Mouse (Mus musculus): ENCODE results near the gene Sall4. TPM values are rescaled to one million over a fixed set of nuclear protein-coding genes. Genes with fewer than 3 reads are reported as not detected.

Gene Sall4
- polyA plus RNA-seq, 1 experiment from 2014 or later: 5.0 TPM

DNA sequence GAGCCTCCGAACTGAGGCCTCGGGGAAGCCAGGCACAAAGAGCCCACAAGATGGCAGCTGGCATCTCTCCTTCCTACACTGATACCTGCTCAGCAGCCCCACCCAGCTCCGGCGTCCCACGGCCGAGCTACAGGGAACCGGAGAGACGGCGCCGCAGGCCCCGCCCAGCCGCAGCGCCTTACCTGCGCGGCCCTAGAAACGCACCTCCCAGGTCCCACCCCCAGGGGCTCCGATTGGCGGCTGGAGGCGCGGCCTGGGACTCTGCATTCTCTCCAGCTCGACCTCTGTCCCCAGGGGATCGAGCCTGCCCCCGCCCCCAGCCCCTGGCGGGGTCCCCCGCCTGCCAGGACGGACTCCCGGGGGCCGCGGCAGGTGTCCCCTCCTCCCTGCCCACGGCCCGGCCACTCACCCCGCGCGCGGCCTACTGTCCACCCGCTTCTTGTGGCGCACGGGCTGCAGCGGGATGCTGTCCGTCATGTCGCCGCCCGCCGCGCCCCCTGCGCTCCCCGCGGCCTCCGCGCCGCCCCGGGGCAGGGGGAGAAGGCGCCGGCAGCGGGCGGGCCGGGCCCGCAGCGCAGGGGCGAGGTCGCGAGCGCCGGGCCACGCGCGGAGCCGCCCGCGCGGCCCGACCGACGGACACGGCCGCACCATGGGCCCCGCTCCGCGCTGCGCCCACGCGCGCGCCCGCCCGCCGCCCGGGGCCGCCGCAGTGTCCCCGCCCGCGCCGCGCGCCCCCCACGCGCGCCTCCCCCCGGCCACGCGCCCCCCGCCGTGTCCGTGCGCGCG, 26.3 kb downstream of the Sall4 start:
- Histone ChIP-seq H3K4me2 (ENCODE audit: low read length) (peak overlapping the region; percentile 63), H3K9me3 (ENCODE audit: control insufficient read depth, low read length) (no peaks in the 10 kb centered on the region; the same call in 1 of the 2 replicates), H3K9ac (ENCODE audit: low read length) (peak overlapping the region; percentile 75), H3K27me3 (replicated peaks; ENCODE audit: control insufficient read depth, insufficient read depth, low read length) (no peaks in the 10 kb centered on the region), H3K36me3 (ENCODE audit: control insufficient read depth, insufficient read depth, low read length) (no peaks in the 10 kb centered on the region), H3K27ac (ENCODE audit: low read depth) (peak overlapping the region; percentile 77), H3K4me1 (replicated peaks; ENCODE audit: control insufficient read depth, insufficient read depth, low read length) (no peaks in the 10 kb centered on the region), H3K4me3 (ENCODE audit: low read depth, low read length) (peak overlapping the region; percentile 74)
- under 1% methylated on average over 46 of the region's 108 CpGs for WGBS
- DNase-seq (ENCODE audit: low spot score) (peak; percentile 91), ATAC-seq (replicated peaks; ENCODE audit: low FRiP score, low TSS enrichment, low read depth) (peak; percentile 93)

DNA sequence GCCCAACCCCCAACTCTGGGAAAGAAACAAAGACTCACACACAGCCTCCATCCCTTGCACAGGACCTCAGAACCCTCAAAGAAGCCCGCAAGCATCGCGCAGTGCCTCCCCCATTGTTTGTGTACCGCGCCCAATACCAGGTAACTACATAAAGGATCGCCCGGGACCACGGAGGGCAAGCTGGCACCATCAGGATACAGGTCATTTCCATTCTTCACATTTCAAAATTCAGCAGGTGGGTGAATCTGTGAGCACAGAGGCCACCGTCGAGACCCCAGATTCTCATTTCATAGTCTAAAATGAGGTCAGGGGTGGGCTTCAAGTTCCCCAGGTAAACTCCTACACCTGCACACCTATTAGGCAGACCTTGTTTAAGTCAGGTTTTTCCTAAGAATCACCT, 27.2 kb downstream of the Sall4 start:
- no peak for ATAC-seq (replicated peaks; ENCODE audit: low FRiP score, low TSS enrichment, low read depth)
- H3K4me3 ChIP-seq (ENCODE audit: low read depth, low read length): peak overlapping the region; percentile 74
- H3K27me3 ChIP-seq (replicated peaks; ENCODE audit: control insufficient read depth, insufficient read depth, low read length): no peaks in the 10 kb centered on the region
- H3K27ac ChIP-seq (ENCODE audit: low read depth): peak overlapping the region; percentile 77; the same call in 1 of the 2 replicates
- peak overlapping the region; percentile 63 for H3K4me2 ChIP-seq (ENCODE audit: low read length)
- WGBS: 81% methylated on average over 10 of the region's 10 CpGs
- no peaks in the 10 kb centered on the region for H3K36me3 ChIP-seq (ENCODE audit: control insufficient read depth, insufficient read depth, low read length)
- H3K9ac ChIP-seq (ENCODE audit: low read length): peak overlapping the region; percentile 75; the same call in 1 of the 2 replicates
- no peaks in the 10 kb centered on the region for H3K4me1 ChIP-seq (replicated peaks; ENCODE audit: control insufficient read depth, insufficient read depth, low read length)
- DNase-seq (ENCODE audit: low spot score): no peak
- H3K9me3 ChIP-seq (ENCODE audit: control insufficient read depth, low read length): no peaks in the 10 kb centered on the region; the same call in 1 of the 2 replicates

DNA sequence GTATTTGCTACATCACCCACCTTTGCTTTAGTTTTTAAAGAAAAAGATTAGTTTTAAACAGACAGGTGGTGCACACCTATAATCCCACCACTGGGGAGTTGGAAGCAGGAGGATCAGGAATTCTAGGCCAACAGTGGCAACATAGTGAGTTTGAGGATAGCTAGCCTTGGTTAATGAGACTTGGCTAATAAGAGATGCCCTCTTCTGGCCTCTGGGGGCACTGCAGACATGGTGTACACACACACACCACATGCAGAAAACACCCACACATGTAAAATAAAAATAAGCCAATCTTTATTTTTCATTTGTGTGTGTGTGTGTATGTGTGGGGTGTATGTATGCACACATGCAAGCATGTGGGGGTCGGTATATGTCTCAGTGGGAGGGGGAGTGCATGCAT, 28.9 kb downstream of the Sall4 start:
- no peak for ATAC-seq (replicated peaks; ENCODE audit: low FRiP score, low TSS enrichment, low read depth)
- 96% methylated on average over 1 of the region's 1 CpGs for WGBS

DNA sequence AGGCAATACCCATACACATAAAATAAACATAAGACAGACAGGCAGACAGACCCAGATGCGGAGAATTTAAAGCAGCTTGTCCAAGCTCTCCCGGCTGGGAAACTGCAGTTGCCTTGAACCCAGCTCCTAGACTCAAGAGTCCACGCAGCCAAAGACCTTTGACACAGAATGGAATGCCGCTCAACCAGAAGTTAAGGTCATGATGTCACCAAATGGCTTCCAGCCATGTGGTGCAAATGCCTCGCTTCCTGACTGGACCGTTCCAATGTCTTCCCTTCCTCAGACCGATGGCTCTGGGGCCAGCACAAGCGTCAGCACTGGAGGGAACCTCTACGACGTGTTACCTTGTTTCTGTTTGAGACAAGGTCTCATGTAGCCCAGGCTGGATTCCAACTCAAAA, 29.9 kb downstream of the Sall4 start:
- H3K27me3 ChIP-seq (replicated peaks; ENCODE audit: control insufficient read depth, insufficient read depth, low read length): no peaks in the 10 kb centered on the region
- ATAC-seq (replicated peaks; ENCODE audit: low FRiP score, low TSS enrichment, low read depth) (no peak), DNase-seq (ENCODE audit: low spot score) (no peak)
- no peak overlapping the region for H3K27ac ChIP-seq (ENCODE audit: low read depth)
- no peak overlapping the region for H3K9ac ChIP-seq (ENCODE audit: low read length)
- 0 out of 2 replicates have a peak, but pooled peaks cover 5% of the 10 kb centered on the region for H3K4me1 ChIP-seq (replicated peaks; ENCODE audit: control insufficient read depth, insufficient read depth, low read length)
- 79% methylated on average over 10 of the region's 10 CpGs for WGBS
- H3K4me3 ChIP-seq (ENCODE audit: low read depth, low read length): no peak overlapping the region
- no peaks in the 10 kb centered on the region for H3K36me3 ChIP-seq (ENCODE audit: control insufficient read depth, insufficient read depth, low read length)
- no peak overlapping the region for H3K4me2 ChIP-seq (ENCODE audit: low read length)
- H3K9me3 ChIP-seq (ENCODE audit: control insufficient read depth, low read length): no peaks in the 10 kb centered on the region; the same call in 1 of the 2 replicates

More for the DNA sequence above, 28.9 kb downstream of the Sall4 start:
- no peaks in the 10 kb centered on the region; the same call in 1 of the 2 replicates for H3K9me3 ChIP-seq (ENCODE audit: control insufficient read depth, low read length)
- H3K36me3 ChIP-seq (ENCODE audit: control insufficient read depth, insufficient read depth, low read length): no peaks in the 10 kb centered on the region
- DNase-seq (ENCODE audit: low spot score): no peak
- H3K4me2 ChIP-seq (ENCODE audit: low read length): no peak overlapping the region
- 0 out of 2 replicates have a peak, but pooled peaks cover 4% of the 10 kb centered on the region for H3K4me1 ChIP-seq (replicated peaks; ENCODE audit: control insufficient read depth, insufficient read depth, low read length)
- no peak overlapping the region for H3K27ac ChIP-seq (ENCODE audit: low read depth)
- no peak overlapping the region for H3K9ac ChIP-seq (ENCODE audit: low read length)
- H3K27me3 ChIP-seq (replicated peaks; ENCODE audit: control insufficient read depth, insufficient read depth, low read length): no peaks in the 10 kb centered on the region
- H3K4me3 ChIP-seq (ENCODE audit: low read depth, low read length): no peak overlapping the region

DNA sequence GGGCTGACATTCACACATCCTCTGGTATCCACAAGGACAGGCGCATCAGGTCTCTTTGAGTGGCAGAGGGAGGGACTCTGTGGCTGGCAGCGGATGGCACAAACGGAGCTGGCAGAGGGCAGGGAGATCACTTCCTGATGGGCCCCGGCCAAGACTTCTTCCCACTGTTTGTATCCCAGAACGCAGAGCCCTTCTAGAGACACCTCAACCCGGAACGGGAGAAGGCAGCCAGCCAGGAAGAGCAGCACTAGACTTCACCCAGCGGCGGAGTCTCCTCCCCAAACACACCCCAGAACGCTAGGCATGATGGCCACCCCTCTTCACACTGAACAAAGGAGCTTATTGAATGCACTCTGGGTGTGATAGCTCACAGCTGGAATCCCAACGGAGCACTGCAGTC, 33.7 kb downstream of the Sall4 start:
- ATAC-seq (replicated peaks; ENCODE audit: low FRiP score, low TSS enrichment, low read depth) (no peak), DNase-seq (ENCODE audit: low spot score) (no peak)
- H3K27me3 ChIP-seq (replicated peaks; ENCODE audit: control insufficient read depth, insufficient read depth, low read length): no peaks in the 10 kb centered on the region
- 0 out of 2 replicates have a peak, but pooled peaks cover 5% of the 10 kb centered on the region for H3K4me1 ChIP-seq (replicated peaks; ENCODE audit: control insufficient read depth, insufficient read depth, low read length)
- no peaks in the 10 kb centered on the region for H3K9me3 ChIP-seq (ENCODE audit: control insufficient read depth, low read length)
- no peak overlapping the region for H3K4me2 ChIP-seq (ENCODE audit: low read length)
- H3K4me3 ChIP-seq (ENCODE audit: low read depth, low read length): no peak overlapping the region
- H3K9ac ChIP-seq (ENCODE audit: low read length): no peak overlapping the region
- no peak overlapping the region for H3K27ac ChIP-seq (ENCODE audit: low read depth)
- WGBS: 47% methylated on average over 11 of the region's 11 CpGs
- no peaks in the 10 kb centered on the region for H3K36me3 ChIP-seq (ENCODE audit: control insufficient read depth, insufficient read depth, low read length)

DNA sequence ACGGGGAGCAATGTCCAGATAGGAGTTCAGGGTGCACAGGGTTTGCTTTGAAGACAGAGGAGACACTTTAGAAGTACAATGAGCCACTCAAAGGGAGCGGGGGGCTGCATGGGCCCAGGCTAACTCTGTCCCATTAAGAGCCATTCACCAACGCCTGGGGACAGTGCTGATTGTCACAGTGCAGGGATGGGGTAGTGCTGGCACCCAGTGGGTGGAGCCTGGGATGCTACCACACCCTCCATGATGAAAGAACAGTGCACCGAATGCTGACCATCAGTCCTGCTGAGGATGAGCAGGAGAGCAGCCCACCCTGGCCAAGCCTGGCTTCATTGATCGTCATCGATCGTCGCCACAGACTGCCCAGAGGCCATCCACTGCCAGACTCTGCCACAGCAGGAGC, 36.5 kb downstream of the Sall4 start:
- H3K36me3 ChIP-seq (ENCODE audit: control insufficient read depth, insufficient read depth, low read length): no peaks in the 10 kb centered on the region
- DNase-seq (ENCODE audit: low spot score) (no peak), ATAC-seq (replicated peaks; ENCODE audit: low FRiP score, low TSS enrichment, low read depth) (no peak)
- no peak overlapping the region for H3K4me2 ChIP-seq (ENCODE audit: low read length)
- WGBS: 86% methylated on average over 8 of the region's 8 CpGs
- peaks cover 10% of the 10 kb centered on the region for H3K4me1 ChIP-seq (replicated peaks; ENCODE audit: control insufficient read depth, insufficient read depth, low read length)
- no peaks in the 10 kb centered on the region for H3K27me3 ChIP-seq (replicated peaks; ENCODE audit: control insufficient read depth, insufficient read depth, low read length)
- H3K9me3 ChIP-seq (ENCODE audit: control insufficient read depth, low read length): no peaks in the 10 kb centered on the region
- no peak overlapping the region for H3K27ac ChIP-seq (ENCODE audit: low read depth)
- no peak overlapping the region for H3K4me3 ChIP-seq (ENCODE audit: low read depth, low read length)
- no peak overlapping the region for H3K9ac ChIP-seq (ENCODE audit: low read length)

DNA sequence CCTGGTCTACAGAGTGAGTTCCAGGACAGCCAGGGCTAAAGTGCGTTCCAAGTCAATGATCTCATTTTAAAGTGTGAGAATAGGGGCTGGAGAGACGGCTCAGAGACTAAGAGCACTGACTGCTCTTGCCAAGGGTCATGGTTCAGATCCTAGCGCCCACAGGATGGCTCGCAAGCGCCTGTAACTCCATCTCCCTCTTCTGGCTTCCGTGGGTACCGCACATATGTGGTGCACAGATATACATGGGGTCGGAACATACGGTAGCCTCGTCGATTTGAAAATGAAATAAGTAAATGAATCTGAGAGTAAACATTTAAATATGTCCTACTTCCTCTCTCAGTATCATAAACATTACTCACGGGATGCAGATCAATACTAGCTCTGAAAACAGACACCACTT, 38.0 kb downstream of the Sall4 start:
- Histone ChIP-seq H3K4me1 (replicated peaks; ENCODE audit: control insufficient read depth, insufficient read depth, low read length) (peaks cover 15% of the 10 kb centered on the region), H3K9me3 (ENCODE audit: control insufficient read depth, low read length) (no peaks in the 10 kb centered on the region), H3K4me2 (ENCODE audit: low read length) (no peak overlapping the region), H3K27ac (ENCODE audit: low read depth) (no peak overlapping the region), H3K4me3 (ENCODE audit: low read depth, low read length) (no peak overlapping the region), H3K36me3 (ENCODE audit: control insufficient read depth, insufficient read depth, low read length) (no peaks in the 10 kb centered on the region), H3K9ac (ENCODE audit: low read length) (no peak overlapping the region), H3K27me3 (replicated peaks; ENCODE audit: control insufficient read depth, insufficient read depth, low read length) (no peaks in the 10 kb centered on the region)
- no peak for DNase-seq (ENCODE audit: low spot score)
- WGBS: 85% methylated on average over 12 of the region's 12 CpGs
- no peak for ATAC-seq (replicated peaks; ENCODE audit: low FRiP score, low TSS enrichment, low read depth)

DNA sequence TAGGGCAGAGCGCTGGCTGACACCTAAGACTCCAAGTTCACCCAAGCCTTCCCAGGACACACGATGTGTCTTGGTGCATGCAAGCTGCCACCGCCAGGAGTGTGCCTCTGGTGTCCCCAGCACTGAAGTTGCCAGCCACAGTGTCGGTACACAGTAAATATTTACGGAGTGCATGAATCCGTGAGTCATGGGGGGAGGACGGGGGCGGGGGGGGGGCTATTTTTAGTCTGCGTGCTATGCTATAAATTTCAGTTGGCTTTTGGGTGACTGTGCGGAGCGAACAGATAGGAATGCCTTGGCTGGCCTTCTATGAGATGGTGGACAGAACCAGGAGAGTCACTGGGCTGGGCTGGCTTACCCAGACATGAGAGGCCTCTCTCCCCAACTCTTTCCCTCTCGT, 39.7 kb downstream of the Sall4 start:
- Histone ChIP-seq H3K27ac (ENCODE audit: low read depth) (no peak overlapping the region), H3K36me3 (ENCODE audit: control insufficient read depth, insufficient read depth, low read length) (no peaks in the 10 kb centered on the region), H3K4me3 (ENCODE audit: low read depth, low read length) (no peak overlapping the region), H3K4me2 (ENCODE audit: low read length) (no peak overlapping the region), H3K9me3 (ENCODE audit: control insufficient read depth, low read length) (no peaks in the 10 kb centered on the region), H3K27me3 (replicated peaks; ENCODE audit: control insufficient read depth, insufficient read depth, low read length) (no peaks in the 10 kb centered on the region), H3K4me1 (replicated peaks; ENCODE audit: control insufficient read depth, insufficient read depth, low read length) (peaks cover 11% of the 10 kb centered on the region), H3K9ac (ENCODE audit: low read length) (no peak overlapping the region)
- no peak for DNase-seq (ENCODE audit: low spot score)
- ATAC-seq (replicated peaks; ENCODE audit: low FRiP score, low TSS enrichment, low read depth): no peak
- 64% methylated on average over 12 of the region's 12 CpGs for WGBS

DNA sequence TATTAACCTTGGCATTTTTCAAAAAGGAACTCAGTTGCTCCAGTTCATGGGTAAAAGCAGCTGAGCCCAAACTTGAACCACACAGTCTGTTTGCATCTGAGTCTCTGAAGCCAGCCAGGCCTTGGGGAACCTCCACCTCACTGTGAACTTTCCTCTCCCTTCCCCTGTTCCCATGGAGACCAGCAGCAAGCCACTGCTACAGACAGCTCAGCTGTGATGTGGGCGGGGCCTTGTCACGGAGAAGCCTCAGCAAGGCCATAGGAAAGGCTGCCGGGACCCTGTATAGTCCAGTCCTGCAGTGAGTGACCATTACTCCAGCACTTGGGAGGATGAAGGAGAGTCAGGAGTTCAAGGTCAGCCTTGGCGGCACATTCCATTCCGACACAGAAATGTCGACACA, 41.7 kb downstream of the Sall4 start:
- H3K4me1 ChIP-seq (replicated peaks; ENCODE audit: control insufficient read depth, insufficient read depth, low read length): peaks cover 11% of the 10 kb centered on the region
- H3K27me3 ChIP-seq (replicated peaks; ENCODE audit: control insufficient read depth, insufficient read depth, low read length): no peaks in the 10 kb centered on the region
- H3K4me2 ChIP-seq (ENCODE audit: low read length): no peak overlapping the region
- H3K36me3 ChIP-seq (ENCODE audit: control insufficient read depth, insufficient read depth, low read length): no peaks in the 10 kb centered on the region
- peak; percentile 57 for DNase-seq (ENCODE audit: low spot score)
- peak; percentile 73 for ATAC-seq (replicated peaks; ENCODE audit: low FRiP score, low TSS enrichment, low read depth)
- no peak overlapping the region for H3K4me3 ChIP-seq (ENCODE audit: low read depth, low read length)
- WGBS: 34% methylated on average over 6 of the region's 6 CpGs
- H3K9ac ChIP-seq (ENCODE audit: low read length): no peak overlapping the region
- H3K9me3 ChIP-seq (ENCODE audit: control insufficient read depth, low read length): no peaks in the 10 kb centered on the region
- no peak overlapping the region for H3K27ac ChIP-seq (ENCODE audit: low read depth)
